Mouse (Mus musculus): ENCODE measurements around the gene Stim1. TPM values are rescaled to one million over a fixed set of nuclear protein-coding genes. Genes with fewer than 3 reads are reported as not detected.
"Not testable (repeated sequence)": the region's sequence is repeated elsewhere in the genome, so short reads cannot be mapped to it uniquely, and the experiment has no call there.

Gene Stim1
- total and polyA plus RNA-seq, 3 experiments, result 68.2 to 74.8 (median 68.4) TPM

GRCm38 (mm10) chr7:102444301-102444700 is 176.7 kb downstream of the Stim1 start:
- DNase-seq, result no peak

GRCm38 (mm10) chr7:102446438-102446837 is 178.8 kb downstream of the Stim1 start:
- DNase-seq, result peak; percentile 56

- DNase-seq, result no peak
Measured at GRCm38 (mm10) chr7:102458618-102459380, 191.2 kb downstream of the Stim1 start.

GRCm38 (mm10) chr7:102467566-102467965 is 200.0 kb downstream of the Stim1 start:
- peak; percentile 10 for DNase-seq

- DNase-seq, result no peak
Measured at GRCm38 (mm10) chr7:102472675-102473074, 205.1 kb downstream of the Stim1 start.

- DNase-seq, result no peak
Measured at GRCm38 (mm10) chr7:102476601-102477000, 209.0 kb downstream of the Stim1 start.

- DNase-seq, result no peak
Measured at GRCm38 (mm10) chr7:102477377-102477776, 209.8 kb downstream of the Stim1 start.

GRCm38 (mm10) chr7:102478425-102478824 is 210.8 kb downstream of the Stim1 start:
- no peak for DNase-seq

GRCm38 (mm10) chr7:102478926-102479325 is 211.3 kb downstream of the Stim1 start:
- DNase-seq, result no peak

- peak; percentile 75 for DNase-seq
Measured at GRCm38 (mm10) chr7:102479368-102480078, 211.9 kb downstream of the Stim1 start.

- peak; percentile 50 for DNase-seq
Measured at GRCm38 (mm10) chr7:102480821-102481220, 213.2 kb downstream of the Stim1 start.

GRCm38 (mm10) chr7:102481579-102481978 is 214.0 kb downstream of the Stim1 start, which contains the start of gene Olfr543:
Gene Olfr543 (minus strand): TSS chr7:102481679.
- DNase-seq, result no peak

GRCm38 (mm10) chr7:102483665-102484064 is 216.1 kb downstream of the Stim1 start:
- DNase-seq, result peak; percentile 58

- not testable (repeated sequence) for DNase-seq
Measured at GRCm38 (mm10) chr7:102484766-102485165, 217.2 kb downstream of the Stim1 start.

- no peak for DNase-seq
Measured at GRCm38 (mm10) chr7:102486105-102486504, 218.5 kb downstream of the Stim1 start.

Other genes with a start within 250 kb of the Stim1 start
- 10 to 100 TPM in 1 of 2 experiments, 1 to 10 TPM in 1; 6.1 to 22.2 TPM for gene Il18bp, start 249.1 kb upstream of the Stim1 start, total RNA-seq (2021)
- 15.5 and 18.2 TPM in 2 replicates for gene Il18bp, start 249.1 kb upstream of the Stim1 start, polyA plus RNA-seq (2012; rRNA removed)
- 10 to 100 TPM; 28.5 to 36.9 TPM for gene Rnf121, start 202.3 kb upstream of the Stim1 start, total RNA-seq (2021)
- 12.3 and 12.8 TPM in 2 replicates for gene Rnf121, start 202.3 kb upstream of the Stim1 start, polyA plus RNA-seq (2012; rRNA removed)
- 10 to 100 TPM; 11.8 to 12.0 TPM for gene Xndc1, start 202.3 kb upstream of the Stim1 start, total RNA-seq (2021)
- gene Xndc1, start 202.3 kb upstream of the Stim1 start, polyA plus RNA-seq (2012; rRNA removed), result 22.3 and 29.9 TPM in 2 replicates
- under 1 TPM; 0.63 to 0.79 TPM for gene Xntrpc, start 202.1 kb upstream of the Stim1 start, total RNA-seq (2021)
- 2.4 and 2.5 TPM in 2 replicates for gene Xntrpc, start 202.1 kb upstream of the Stim1 start, polyA plus RNA-seq (2012; rRNA removed)
- under 1 TPM in 1 of 2 experiments, not detected in 1; 0.35 TPM for gene Trpc2, start 184.7 kb upstream of the Stim1 start, total RNA-seq (2021)
- not detected in 2 replicates for gene Trpc2, start 184.7 kb upstream of the Stim1 start, polyA plus RNA-seq (2012; rRNA removed)
- not detected for gene Art1, start 166.1 kb upstream of the Stim1 start, total RNA-seq (2021)
- gene Art1, start 166.1 kb upstream of the Stim1 start, polyA plus RNA-seq (2012; rRNA removed), result 0.28 TPM in 1 of 2 replicates, not detected in the other
- not detected for gene Art5, start 158.3 kb upstream of the Stim1 start, total RNA-seq (2021)
- gene Art5, start 158.3 kb upstream of the Stim1 start, polyA plus RNA-seq (2012; rRNA removed), result 0.09 and 0.35 TPM in 2 replicates
- gene Chrna10, start 151.0 kb upstream of the Stim1 start, total RNA-seq (2021), result not detected
- 0.22 and 0.38 TPM in 2 replicates for gene Chrna10, start 151.0 kb upstream of the Stim1 start, polyA plus RNA-seq (2012; rRNA removed)
- gene Nup98, start 57.6 kb upstream of the Stim1 start, total RNA-seq (2021), result 10 to 100 TPM; 47.8 to 84.4 TPM
- gene Nup98, start 57.6 kb upstream of the Stim1 start, polyA plus RNA-seq (2012; rRNA removed), result 10.1 and 13.5 TPM in 2 replicates
- 10 to 100 TPM; 62.6 to 96.0 TPM for gene Pgap2, start 57.6 kb upstream of the Stim1 start, total RNA-seq (2021)
- gene Pgap2, start 57.6 kb upstream of the Stim1 start, polyA plus RNA-seq (2012; rRNA removed), result 320 and 360 TPM in 2 replicates
- 10 to 100 TPM; 48.0 to 62.7 TPM for gene Rhog, start 11.8 kb upstream of the Stim1 start, total RNA-seq (2021)
- 60.0 and 69.0 TPM in 2 replicates for gene Rhog, start 11.8 kb upstream of the Stim1 start, polyA plus RNA-seq (2012; rRNA removed)
- gene Rrm1, start 173.9 kb downstream of the Stim1 start, total RNA-seq (2021), result 10 to 100 TPM; 16.8 to 20.1 TPM
- gene Rrm1, start 173.9 kb downstream of the Stim1 start, polyA plus RNA-seq (2012; rRNA removed), result 3.2 and 4.1 TPM in 2 replicates
- not detected for gene Olfr543, start 213.9 kb downstream of the Stim1 start, total RNA-seq (2021)
- gene Olfr543, start 213.9 kb downstream of the Stim1 start, polyA plus RNA-seq (2012; rRNA removed), result not detected in 2 replicates
- not detected for gene Olfr544, start 220.5 kb downstream of the Stim1 start, total RNA-seq (2021)
- gene Olfr544, start 220.5 kb downstream of the Stim1 start, polyA plus RNA-seq (2012; rRNA removed), result not detected in 2 replicates
- not detected for gene Olfr545, start 231.8 kb downstream of the Stim1 start, total RNA-seq (2021)
- not detected in 2 replicates for gene Olfr545, start 231.8 kb downstream of the Stim1 start, polyA plus RNA-seq (2012; rRNA removed)